ENCODE assay signal across 8 mouse cellular contexts in genomic region chr19:12475380-12476250, GRCm38 (mm10). TPM values are rescaled to one million over a fixed set of nuclear protein-coding genes. Genes with fewer than 3 reads are reported as not detected.
DNase-seq lines count a peak whose midpoint lies in the region; ATAC-seq lines count a peak whose summit lies in the region.

No protein-coding gene starts in this region.

- no peak overlapping the region for H3K9ac ChIP-seq in hindbrain, embryonic 16.5 days (ENCODE audit: low read depth, low read length)

- H3K4me3 ChIP-seq in hindbrain, embryonic 16.5 days (ENCODE audit: low read length), result no peak overlapping the region
- H3K4me3 ChIP-seq in megakaryocyte, embryonic 14.5 days (replicated peaks), result peak overlapping the region; percentile 62

- peak; percentile 68 for ATAC-seq in activated CD4-positive, CD25-positive, alpha-beta regulatory T cell, adult 4 months
- peak; percentile 97 for ATAC-seq in hindbrain, embryonic 16.5 days

- H3K27me3 ChIP-seq in hindbrain, embryonic 16.5 days (replicated peaks; ENCODE audit: control insufficient read depth, insufficient read depth, low read length), result no peaks in the 10 kb centered on the region
- H3K27me3 ChIP-seq in megakaryocyte, embryonic 14.5 days (replicated peaks), result no peaks in the 10 kb centered on the region

- peak overlapping the region; percentile 72 for H3K27ac ChIP-seq in hindbrain, embryonic 16.5 days (ENCODE audit: low read depth, low read length)

- peaks cover 21% of the 10 kb centered on the region for H3K36me3 ChIP-seq in hindbrain, embryonic 16.5 days (ENCODE audit: control insufficient read depth, insufficient read depth, low read length)
- peaks cover 49% of the 10 kb centered on the region for H3K36me3 ChIP-seq in megakaryocyte, embryonic 14.5 days (replicated peaks; ENCODE audit: low read length)

- WGBS in hindbrain, embryonic 16.5 days, result 49% methylated on average over 15 of the region's 15 CpGs

- no peaks in the 10 kb centered on the region for H3K9me3 ChIP-seq in hindbrain, embryonic 16.5 days (ENCODE audit: control insufficient read depth, low read length)
- H3K9me3 ChIP-seq in megakaryocyte, embryonic 14.5 days, result no peaks in the 10 kb centered on the region

- H3K4me1 ChIP-seq in hindbrain, embryonic 16.5 days (ENCODE audit: control insufficient read depth, insufficient read depth, low read depth, low read length), result peaks cover 8% of the 10 kb centered on the region
- H3K4me1 ChIP-seq in megakaryocyte, embryonic 14.5 days, result peaks cover 82% of the 10 kb centered on the region

- peak; percentile 74 for DNase-seq in cerebellum, adult 8-10 months
- peak; percentile 89 for DNase-seq in gastrocnemius, postnatal 10 days
- DNase-seq in layer of hippocampus, postnatal 25 days (ENCODE audit: extremely low spot score in 1 of 2, low spot score in 1 of 2), result peak; percentile 67 to 81
- DNase-seq in right cerebral cortex, postnatal 4 days, result peak; percentile 82
- no peak for DNase-seq in c-Kit-positive CD71-positive TER-119-positive erythroid progenitor cells, embryonic 14.5 days (ENCODE audit: low spot score)

- H3K4me2 ChIP-seq in hindbrain, embryonic 16.5 days (ENCODE audit: low read length), result no peak overlapping the region; the same call in 1 of the 2 replicates

RNA-seq across cellular contexts. Expression of gene Mpeg1, which starts 15.0 kb away (rescaled TPM):
- under 1 TPM in 1 of 2 experiments, not detected in 1; 0.28 TPM for polyA plus RNA-seq in activated CD4-positive, CD25-positive, alpha-beta regulatory T cell, adult 4 months (2017; shearing (Covaris generic))
- 1 to 10 TPM; 2.0 to 4.1 TPM for total RNA-seq in gastrocnemius, postnatal 10 days (2021)
- polyA plus RNA-seq in hindbrain, embryonic 16.5 days (2015; fragmentation: Nextera tagmentation; extraction: Ambion mirVana), result 0.66 and 0.77 TPM in 2 replicates
- total RNA-seq in layer of hippocampus, postnatal 25 days (2021), result 1 to 10 TPM; 8.1 to 9.5 TPM
- polyA plus RNA-seq in megakaryocyte, embryonic 14.5 days (2012; ENCODE audit: insufficient read depth, low replicate concordance), result 6.5 TPM in 1 of 2 replicates, not detected in the other

RNA-seq across cellular contexts. Expression of gene Dtx4, which starts 25.6 kb away (rescaled TPM):
- 1 to 10 TPM; 3.5 to 3.7 TPM for polyA plus RNA-seq in activated CD4-positive, CD25-positive, alpha-beta regulatory T cell, adult 4 months (2017; shearing (Covaris generic))
- 10 to 100 TPM; 20.3 to 23.2 TPM for total RNA-seq in gastrocnemius, postnatal 10 days (2021)
- 32.7 and 39.2 TPM in 2 replicates for polyA plus RNA-seq in hindbrain, embryonic 16.5 days (2015; fragmentation: Nextera tagmentation; extraction: Ambion mirVana)
- 10 to 100 TPM; 32.8 to 34.8 TPM for total RNA-seq in layer of hippocampus, postnatal 25 days (2021)
- polyA plus RNA-seq in megakaryocyte, embryonic 14.5 days (2012; ENCODE audit: insufficient read depth, low replicate concordance), result 1.9 and 2.5 TPM in 2 replicates

RNA-seq across cellular contexts. Expression of gene Pfpl, which starts 47.9 kb away (rescaled TPM):
- under 1 TPM in 1 of 2 experiments, not detected in 1; 0.33 TPM for polyA plus RNA-seq in activated CD4-positive, CD25-positive, alpha-beta regulatory T cell, adult 4 months (2017; shearing (Covaris generic))
- total RNA-seq in gastrocnemius, postnatal 10 days (2021), result not detected
- polyA plus RNA-seq in hindbrain, embryonic 16.5 days (2015; fragmentation: Nextera tagmentation; extraction: Ambion mirVana), result not detected in 2 replicates
- total RNA-seq in layer of hippocampus, postnatal 25 days (2021), result not detected
- not detected in 2 replicates for polyA plus RNA-seq in megakaryocyte, embryonic 14.5 days (2012; ENCODE audit: insufficient read depth, low replicate concordance)

RNA-seq across cellular contexts. Expression of gene Olfr1441, which starts 58.4 kb away (rescaled TPM):
- not detected for polyA plus RNA-seq in activated CD4-positive, CD25-positive, alpha-beta regulatory T cell, adult 4 months (2017; shearing (Covaris generic))
- total RNA-seq in gastrocnemius, postnatal 10 days (2021), result not detected
- not detected in 2 replicates for polyA plus RNA-seq in hindbrain, embryonic 16.5 days (2015; fragmentation: Nextera tagmentation; extraction: Ambion mirVana)
- not detected for total RNA-seq in layer of hippocampus, postnatal 25 days (2021)
- polyA plus RNA-seq in megakaryocyte, embryonic 14.5 days (2012; ENCODE audit: insufficient read depth, low replicate concordance), result not detected in 2 replicates
